Mouse (Mus musculus) cerebellum, adult 18-20 months (tissue): ENCODE results near the gene Rasd1.
A peak's percentile ranks its signal among the peaks of the same experiment; 100 is the strongest.

ENCODE experiments used
- DNase-seq, 2 experiments: peaks; one replicate each; pipeline ENCODE4 v3.0.0; 2021

Rasd1 gene

DNA sequence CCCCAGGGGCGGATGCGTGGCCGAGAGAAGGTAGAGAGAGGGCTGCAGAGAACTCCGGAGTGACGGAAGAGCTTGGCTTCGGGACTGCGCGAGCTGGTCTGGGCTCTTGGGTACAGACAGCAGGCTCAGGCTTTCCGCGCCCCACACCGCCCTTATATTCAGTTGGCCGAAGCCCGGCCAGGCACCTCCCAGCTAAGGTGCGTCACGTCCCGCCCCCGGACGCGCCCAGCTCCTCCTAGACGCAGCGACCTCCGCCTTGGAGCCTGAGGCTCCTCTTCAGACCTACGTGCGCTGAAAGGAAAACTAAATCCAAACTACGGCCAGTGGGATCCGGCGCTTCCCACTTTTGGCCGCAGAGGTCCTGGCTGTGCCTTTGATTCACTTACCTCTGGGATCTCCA, at the start of gene Rasd1:
Gene Rasd1 (minus strand): TSS at position 127 of the 400 bp plus-strand sequence.
- peak; percentile 89 to 92 for DNase-seq

DNA sequence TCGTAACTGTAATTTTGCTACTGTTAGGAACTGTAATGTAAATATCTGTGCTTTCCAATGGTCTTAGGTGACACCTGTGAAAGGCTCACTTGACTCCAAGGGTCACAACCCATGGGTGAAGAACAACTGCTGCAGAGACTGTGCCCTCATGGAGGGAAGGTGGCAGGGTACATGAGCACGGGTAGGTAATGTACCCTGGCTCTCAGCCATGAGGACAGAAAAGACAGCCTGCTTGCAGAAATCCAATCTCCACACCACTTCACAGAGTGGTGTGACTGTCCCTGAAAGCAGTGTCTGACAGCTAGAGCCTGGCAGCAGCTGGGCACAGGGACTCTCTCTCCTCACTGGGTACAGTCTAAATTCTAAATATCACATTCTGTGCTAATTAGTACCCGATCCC, 46.8 kb upstream of the Rasd1 start:
- no peak for DNase-seq

- no peak for DNase-seq
These were observed 44.7 kb upstream of the Rasd1 start for GRCm38 (mm10) chr11:60009451-60009850.

- DNase-seq: no peak
These were observed 41.1 kb upstream of the Rasd1 start for GRCm38 (mm10) chr11:60005866-60006265.

DNA sequence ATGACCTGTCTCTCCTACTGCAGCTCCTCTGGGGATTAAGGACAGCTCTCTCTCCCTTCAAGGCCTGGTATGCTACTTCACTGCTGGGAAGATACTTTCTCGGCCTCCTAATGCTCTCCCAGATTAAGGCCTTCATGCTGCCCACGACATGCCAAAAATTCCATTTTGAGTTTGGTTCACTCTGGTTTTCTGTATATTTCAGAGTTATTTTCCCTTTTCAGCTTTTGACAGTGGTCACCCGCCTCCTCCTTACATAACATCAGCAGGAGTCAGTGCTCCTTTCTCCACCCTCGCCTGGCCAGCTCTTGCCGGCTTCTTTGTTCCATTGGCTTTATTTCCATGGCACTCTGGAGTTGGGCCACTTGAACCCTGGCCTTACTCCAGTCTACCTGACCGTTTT, 40.0 kb upstream of the Rasd1 start:
- DNase-seq: no peak

GRCm38 (mm10) chr11:60003811-60004210, 39.1 kb upstream of the Rasd1 start:
- DNase-seq: no peak

DNA sequence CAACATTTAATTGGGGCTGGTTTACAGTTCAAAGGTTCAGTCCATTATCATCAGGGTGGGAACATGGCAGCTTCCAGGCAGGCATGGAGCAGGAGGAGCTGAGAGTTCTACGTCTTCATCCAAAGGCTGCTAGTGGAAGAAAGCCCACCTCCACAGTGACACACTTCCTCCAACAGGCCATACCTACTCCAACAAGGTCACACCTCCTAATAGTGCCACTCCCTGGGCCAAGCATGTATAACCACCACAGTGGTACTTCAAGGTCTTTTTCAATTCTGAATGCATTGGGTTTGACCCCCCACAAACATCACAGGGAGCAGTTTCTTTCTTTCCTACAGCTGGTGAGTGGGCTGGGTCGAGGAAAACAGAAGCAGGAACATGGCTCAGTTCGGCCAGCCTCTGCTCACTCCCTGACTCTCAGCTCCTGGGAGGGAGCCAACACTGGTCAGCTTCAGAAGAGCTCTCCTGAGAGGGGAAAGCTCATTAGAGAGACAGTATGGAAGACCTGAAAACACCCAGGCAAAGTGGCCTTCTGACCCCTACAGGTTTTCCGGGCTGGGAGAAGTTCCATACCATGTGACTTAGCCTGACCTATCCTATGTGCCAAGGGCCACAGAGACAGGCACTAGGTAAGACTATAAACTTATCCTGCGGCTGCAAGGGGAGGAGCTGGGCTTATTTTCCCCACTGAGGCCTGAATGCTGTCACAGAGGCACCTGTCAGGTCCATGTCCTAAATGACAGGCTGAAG, 36.7 kb upstream of the Rasd1 start:
- DNase-seq: no peak

DNA sequence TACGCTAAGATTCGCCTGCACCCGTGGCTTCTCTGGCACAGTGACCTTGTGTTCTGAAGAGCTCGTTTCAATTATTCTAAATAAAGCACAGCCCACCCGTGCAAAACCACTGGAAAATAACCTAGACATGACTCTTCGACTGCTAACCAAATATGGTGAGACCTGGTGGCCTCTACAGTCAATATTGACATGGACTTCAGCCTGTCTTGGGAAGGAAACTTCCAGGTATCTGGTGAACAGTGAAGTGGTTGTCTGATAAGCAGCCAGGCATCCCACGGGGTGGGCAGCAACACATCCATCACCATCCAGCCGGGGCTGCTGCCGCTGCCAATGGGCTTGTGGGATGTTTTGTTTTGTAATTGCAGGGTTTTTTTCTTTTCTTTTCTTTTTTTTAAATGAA, 29.6 kb upstream of the Rasd1 start:
- DNase-seq: no peak

GRCm38 (mm10) chr11:59991365-59991764, 26.6 kb upstream of the Rasd1 start:
- no peak for DNase-seq

DNA sequence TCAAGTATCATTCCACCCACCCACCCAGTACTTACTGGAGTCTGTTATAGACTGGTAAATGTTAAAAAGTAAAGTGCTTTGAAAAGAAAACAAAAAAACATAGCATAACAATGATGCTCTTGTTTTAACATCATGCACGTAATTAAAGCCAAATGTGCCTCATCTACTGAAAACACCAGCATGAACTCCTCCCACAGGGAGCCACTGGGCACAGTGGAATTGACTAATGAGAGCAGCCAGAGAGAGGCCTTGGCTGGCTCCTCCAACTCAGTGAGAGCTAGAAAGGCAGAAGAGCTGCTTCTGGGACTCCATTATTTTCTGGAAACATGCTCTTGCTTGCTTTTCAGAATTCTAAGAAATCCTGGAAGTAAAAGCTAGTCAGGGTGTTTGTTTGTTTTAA, 24.7 kb upstream of the Rasd1 start:
- DNase-seq: no peak

GRCm38 (mm10) chr11:59977831-59978230, 13.1 kb upstream of the Rasd1 start:
- no peak for DNase-seq

- no peak for DNase-seq
These were observed 10.5 kb upstream of the Rasd1 start for GRCm38 (mm10) chr11:59975241-59975640.

- DNase-seq: no peak
These were observed 8.6 kb upstream of the Rasd1 start for GRCm38 (mm10) chr11:59973389-59973788.

DNA sequence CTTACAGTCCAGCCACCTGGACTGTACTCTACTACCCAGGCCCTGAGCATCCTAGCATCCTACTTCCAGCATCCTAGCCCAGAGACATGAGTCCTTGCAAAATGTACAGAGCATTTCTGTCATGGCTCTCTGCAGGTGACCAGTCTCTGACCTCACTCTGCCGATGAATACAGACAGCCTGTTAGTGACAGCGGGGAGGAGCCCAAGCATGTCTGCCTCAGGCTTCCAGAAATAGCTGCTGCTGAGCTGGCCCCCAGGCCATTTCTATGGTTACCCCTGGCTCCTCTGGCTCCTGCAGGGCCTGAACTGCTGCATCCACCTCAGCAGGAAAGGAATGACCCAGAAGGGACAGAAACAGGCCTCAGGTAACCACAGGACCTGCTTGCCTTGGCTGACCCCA, 6.9 kb upstream of the Rasd1 start:
- DNase-seq: no peak

DNA sequence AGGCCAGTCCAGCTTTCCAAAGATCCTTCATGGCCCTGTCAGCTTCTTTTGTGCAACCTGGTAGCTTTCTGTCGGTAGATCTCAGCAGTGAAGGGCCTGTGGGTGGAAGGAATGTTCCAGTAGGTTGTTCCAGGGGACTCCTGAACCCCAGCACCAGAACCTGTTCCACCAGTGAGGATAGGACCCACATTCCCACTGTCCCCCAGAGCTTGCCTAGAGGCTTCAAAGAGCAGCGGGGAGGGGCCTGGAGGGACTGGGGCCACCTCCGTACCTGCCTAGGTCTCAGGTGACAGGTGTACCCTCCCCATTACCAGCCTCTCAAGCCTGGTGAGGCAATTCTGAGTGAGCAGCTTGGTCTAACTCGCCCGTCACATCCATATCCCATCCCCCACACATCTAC, 6.0 kb upstream of the Rasd1 start:
- DNase-seq: no peak

DNA sequence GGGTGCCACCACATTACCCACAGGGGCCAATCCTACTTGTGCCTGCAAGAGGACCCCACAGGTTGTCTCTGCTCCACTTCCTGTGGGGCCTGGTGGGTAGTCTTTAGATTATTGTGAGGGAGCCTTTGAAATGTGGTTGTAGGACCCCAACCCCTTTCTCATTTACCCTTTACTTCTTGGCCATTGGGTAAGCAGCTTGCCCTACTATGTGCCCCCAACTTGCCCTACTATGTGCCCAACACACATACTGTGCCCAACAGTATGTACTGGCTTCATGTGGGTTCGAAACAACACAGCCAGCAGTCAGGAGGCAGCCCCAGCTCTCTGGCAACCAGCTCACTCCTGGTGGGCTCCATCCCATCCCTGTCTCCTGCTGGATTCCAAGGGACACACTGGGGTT, 3.0 kb upstream of the Rasd1 start:
- no peak for DNase-seq

DNA sequence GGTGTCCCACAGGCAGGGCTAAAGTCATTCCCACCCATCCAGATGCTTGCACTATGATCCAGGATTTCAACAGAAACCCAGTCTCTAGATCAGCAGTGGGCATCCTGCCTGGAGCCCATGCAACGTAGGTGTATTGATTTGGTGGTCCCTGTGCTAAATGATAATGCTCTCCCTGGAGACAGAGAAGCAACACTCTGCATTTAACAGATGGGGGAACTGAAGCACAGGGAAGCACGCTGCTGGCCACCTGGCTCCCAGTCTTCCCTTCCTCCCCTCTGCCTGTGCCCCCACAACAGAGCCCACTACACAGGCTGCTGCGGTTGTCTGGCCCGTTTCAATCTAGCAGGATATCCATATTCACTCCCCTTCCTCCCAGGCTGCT, 1.3 kb upstream of the Rasd1 start:
- DNase-seq: no peak

- DNase-seq: peak; percentile 85 to 92
These were observed 720 bp upstream of the Rasd1 start for GRCm38 (mm10) chr11:59965227-59966101.

DNA sequence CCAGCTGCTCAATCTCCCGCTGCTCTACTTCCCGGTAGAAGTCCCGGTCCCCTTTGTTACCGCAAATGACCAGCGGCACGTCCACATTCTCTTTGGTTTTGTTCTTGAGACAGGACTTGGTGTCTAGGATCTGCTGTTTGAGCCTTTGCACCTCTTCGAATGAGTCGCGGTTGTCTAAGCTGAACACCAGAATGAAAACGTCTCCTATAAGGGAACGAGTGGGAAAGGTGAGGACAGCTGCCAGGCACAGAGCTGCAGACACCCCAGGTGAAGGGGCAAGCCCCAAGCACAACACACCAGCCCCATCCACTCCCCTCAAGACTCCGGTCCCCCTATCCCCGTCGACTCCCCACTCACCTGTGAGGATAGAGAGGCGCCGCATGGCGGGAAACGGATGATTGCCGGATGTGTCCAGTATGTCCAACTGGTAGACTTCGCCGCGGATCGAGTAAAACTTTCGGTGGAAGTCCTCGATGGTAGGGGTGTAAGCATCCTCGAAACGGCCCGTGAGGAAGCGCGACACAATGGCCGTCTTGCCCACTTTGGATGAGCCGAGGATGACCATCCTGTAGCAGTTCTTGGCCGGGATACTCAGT, 483 bp downstream of the Rasd1 start:
- DNase-seq: peak; percentile 31 to 47

DNA sequence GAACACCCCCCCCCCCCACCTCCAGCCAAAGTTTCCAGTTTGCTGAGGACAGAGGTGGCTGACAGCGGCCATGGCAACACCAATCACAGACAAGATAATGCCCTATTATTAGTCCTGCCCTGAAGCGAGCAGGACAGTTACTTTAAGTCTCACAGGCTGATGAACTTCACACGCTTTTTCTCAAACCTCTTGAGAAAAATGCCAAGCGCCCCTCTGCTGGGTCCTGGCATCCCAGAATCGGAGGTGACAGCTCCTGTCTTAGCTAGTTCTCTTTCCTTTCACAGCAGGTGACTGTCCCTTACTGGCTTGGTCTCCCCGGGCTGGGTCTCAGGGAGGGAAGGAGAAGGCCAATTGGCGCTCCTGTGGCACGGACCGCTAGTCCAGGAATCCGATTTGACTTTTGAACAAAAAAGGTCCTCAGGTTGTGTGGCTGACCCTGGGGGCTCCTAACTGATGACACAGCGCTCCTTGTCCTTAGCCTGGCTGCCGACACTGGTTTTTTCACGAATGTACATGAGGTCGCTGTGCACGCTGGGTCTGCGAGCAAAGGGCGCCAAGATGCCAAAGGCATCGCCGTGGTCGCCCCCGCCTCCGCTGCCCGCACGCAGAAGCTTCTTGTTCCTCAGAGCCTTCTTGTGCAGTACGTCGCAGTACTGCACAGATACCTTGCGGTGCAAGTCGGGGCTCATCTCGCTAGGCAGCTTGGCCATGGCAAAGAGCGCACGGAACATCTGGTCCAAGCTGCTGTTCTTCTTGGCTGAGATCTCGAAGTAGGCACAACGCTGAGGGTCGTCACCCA, 1.2 kb downstream of the Rasd1 start:
- DNase-seq: peak in 1 of 2 experiments; percentile 27

- no peak for DNase-seq
These were observed 2.2 kb downstream of the Rasd1 start for GRCm38 (mm10) chr11:59962590-59962989.

DNA sequence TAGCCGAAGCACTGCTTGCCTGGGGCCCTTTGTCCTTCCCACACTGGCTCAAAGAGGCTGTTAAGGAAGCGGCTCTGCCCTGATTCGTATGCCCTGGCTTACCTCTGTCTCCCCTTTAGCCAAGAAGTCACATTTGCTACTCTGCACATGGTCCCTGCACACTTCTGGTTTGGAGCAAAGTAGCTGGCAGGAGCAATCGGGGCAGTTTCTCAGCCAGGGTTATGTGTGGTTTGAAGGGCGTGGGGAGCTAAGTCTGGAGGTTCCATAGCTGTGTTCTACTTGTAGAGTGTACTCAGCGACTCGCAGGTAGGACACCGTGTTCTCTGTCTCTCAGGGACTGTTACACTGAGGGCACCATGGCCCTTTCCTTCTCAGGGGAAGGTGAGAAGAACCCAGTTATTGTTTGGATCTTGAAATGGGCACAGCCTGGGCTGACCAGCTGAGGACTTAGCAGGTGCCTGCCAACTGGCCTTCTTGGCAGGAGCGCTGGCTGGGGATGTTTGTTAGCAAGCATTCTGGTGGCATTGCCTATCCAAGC, 3.3 kb downstream of the Rasd1 start:
- peak; percentile 27 to 28 for DNase-seq
